Mouse (Mus musculus): ENCODE measurements around the gene Col5a3. TPM values are rescaled to one million over a fixed set of nuclear protein-coding genes. Genes with fewer than 3 reads are reported as not detected.

Col5a3 gene
- polyA plus RNA-seq, 1 experiment = 0.62 TPM

- H3K27me3 ChIP-seq (ENCODE audit: control insufficient read depth, insufficient read depth, low read length) = no peaks in the 10 kb centered on the region
- no peak overlapping the region for H3K27ac ChIP-seq (ENCODE audit: control insufficient read depth, insufficient read depth, low read depth, low read length)
- H3K36me3 ChIP-seq (ENCODE audit: control insufficient read depth, insufficient read depth, low read length) = no peaks in the 10 kb centered on the region
- TF ChIP-seq CTCF (IDR thresholded peaks at IDR 0.05; ENCODE audit: control insufficient read depth, insufficient read depth, insufficient replicate concordance, low read depth, low read length) (no peak), POLR2A (IDR thresholded peaks at IDR 0.05; ENCODE audit: control insufficient read depth, low read depth, low read length) (no peak)
- H3K4me3 ChIP-seq (ENCODE audit: control insufficient read depth, low read depth, low read length) = no peak overlapping the region
- peaks cover 6% of the 10 kb centered on the region for H3K4me1 ChIP-seq (ENCODE audit: control insufficient read depth, insufficient read depth, low read length)
These were observed 10.9 kb upstream of the Col5a3 start for GRCm38 (mm10) chr9:20825781-20826180.

- Histone ChIP-seq H3K4me1 (ENCODE audit: control insufficient read depth, insufficient read depth, low read length) (peaks cover 3% of the 10 kb centered on the region), H3K27me3 (ENCODE audit: control insufficient read depth, insufficient read depth, low read length) (no peaks in the 10 kb centered on the region), H3K36me3 (ENCODE audit: control insufficient read depth, insufficient read depth, low read length) (no peaks in the 10 kb centered on the region), H3K27ac (ENCODE audit: control insufficient read depth, insufficient read depth, low read depth, low read length) (no peak overlapping the region), H3K4me3 (ENCODE audit: control insufficient read depth, low read depth, low read length) (no peak overlapping the region)
- TF ChIP-seq POLR2A (IDR thresholded peaks at IDR 0.05; ENCODE audit: control insufficient read depth, low read depth, low read length) (no peak), CTCF (IDR thresholded peaks at IDR 0.05; ENCODE audit: control insufficient read depth, insufficient read depth, insufficient replicate concordance, low read depth, low read length) (no peak)
These were observed 8.0 kb upstream of the Col5a3 start for GRCm38 (mm10) chr9:20822821-20823220.

GRCm38 (mm10) chr9:20820001-20820400 lies 5.1 kb upstream of the Col5a3 start:
- H3K27ac ChIP-seq (ENCODE audit: control insufficient read depth, insufficient read depth, low read depth, low read length) = no peak overlapping the region
- no peaks in the 10 kb centered on the region for H3K36me3 ChIP-seq (ENCODE audit: control insufficient read depth, insufficient read depth, low read length)
- H3K27me3 ChIP-seq (ENCODE audit: control insufficient read depth, insufficient read depth, low read length) = no peaks in the 10 kb centered on the region

GRCm38 (mm10) chr9:20818236-20818635 lies 3.4 kb upstream of the Col5a3 start, which contains the start of gene Rdh8:
TSS of gene Rdh8 (plus strand) at chr9:20818503.
- Histone ChIP-seq H3K27ac (ENCODE audit: control insufficient read depth, insufficient read depth, low read depth, low read length) (no peak within 1 kb of the TSS), H3K36me3 (ENCODE audit: control insufficient read depth, insufficient read depth, low read length) (no peaks in the 10 kb centered on the region), H3K27me3 (ENCODE audit: control insufficient read depth, insufficient read depth, low read length) (no peaks in the 10 kb centered on the region), H3K4me3 (ENCODE audit: control insufficient read depth, low read depth, low read length) (no peak within 1 kb of the TSS), H3K4me1 (ENCODE audit: control insufficient read depth, insufficient read depth, low read length) (peaks cover 2% of the 10 kb centered on the region)
- TF ChIP-seq POLR2A (IDR thresholded peaks at IDR 0.05; ENCODE audit: control insufficient read depth, low read depth, low read length) = no peak
- TF ChIP-seq CTCF (IDR thresholded peaks at IDR 0.05; ENCODE audit: control insufficient read depth, insufficient read depth, insufficient replicate concordance, low read depth, low read length) = no peak

More at GRCm38 (mm10) chr9:20820001-20820400, 5.1 kb upstream of the Col5a3 start:
- peaks cover under 1% of the 10 kb centered on the region for H3K4me1 ChIP-seq (ENCODE audit: control insufficient read depth, insufficient read depth, low read length)
- TF ChIP-seq CTCF (IDR thresholded peaks at IDR 0.05; ENCODE audit: control insufficient read depth, insufficient read depth, insufficient replicate concordance, low read depth, low read length) (no peak), POLR2A (IDR thresholded peaks at IDR 0.05; ENCODE audit: control insufficient read depth, low read depth, low read length) (no peak)
- H3K4me3 ChIP-seq (ENCODE audit: control insufficient read depth, low read depth, low read length) = no peak overlapping the region

GRCm38 (mm10) chr9:20812537-20813271 lies 2.2 kb downstream of the Col5a3 start:
- no peak for TF ChIP-seq POLR2A (IDR thresholded peaks at IDR 0.05; ENCODE audit: control insufficient read depth, low read depth, low read length)
- no peak for TF ChIP-seq CTCF (IDR thresholded peaks at IDR 0.05; ENCODE audit: control insufficient read depth, insufficient read depth, insufficient replicate concordance, low read depth, low read length)
- H3K36me3 ChIP-seq (ENCODE audit: control insufficient read depth, insufficient read depth, low read length) = no peaks in the 10 kb centered on the region
- no peak overlapping the region for H3K4me3 ChIP-seq (ENCODE audit: control insufficient read depth, low read depth, low read length)
- H3K4me1 ChIP-seq (ENCODE audit: control insufficient read depth, insufficient read depth, low read length) = peaks cover 4% of the 10 kb centered on the region
- H3K27ac ChIP-seq (ENCODE audit: control insufficient read depth, insufficient read depth, low read depth, low read length) = no peak overlapping the region
- no peaks in the 10 kb centered on the region for H3K27me3 ChIP-seq (ENCODE audit: control insufficient read depth, insufficient read depth, low read length)

GRCm38 (mm10) chr9:20810773-20811172 lies 4.1 kb downstream of the Col5a3 start:
- H3K36me3 ChIP-seq (ENCODE audit: control insufficient read depth, insufficient read depth, low read length) = no peaks in the 10 kb centered on the region
- H3K4me3 ChIP-seq (ENCODE audit: control insufficient read depth, low read depth, low read length) = no peak overlapping the region
- peaks cover 4% of the 10 kb centered on the region for H3K4me1 ChIP-seq (ENCODE audit: control insufficient read depth, insufficient read depth, low read length)
- no peak for TF ChIP-seq POLR2A (IDR thresholded peaks at IDR 0.05; ENCODE audit: control insufficient read depth, low read depth, low read length)
- TF ChIP-seq CTCF (IDR thresholded peaks at IDR 0.05; ENCODE audit: control insufficient read depth, insufficient read depth, insufficient replicate concordance, low read depth, low read length) = no peak
- H3K27ac ChIP-seq (ENCODE audit: control insufficient read depth, insufficient read depth, low read depth, low read length) = no peak overlapping the region
- H3K27me3 ChIP-seq (ENCODE audit: control insufficient read depth, insufficient read depth, low read length) = no peaks in the 10 kb centered on the region

- Histone ChIP-seq H3K27ac (ENCODE audit: control insufficient read depth, insufficient read depth, low read depth, low read length) (no peak overlapping the region), H3K36me3 (ENCODE audit: control insufficient read depth, insufficient read depth, low read length) (no peaks in the 10 kb centered on the region), H3K4me3 (ENCODE audit: control insufficient read depth, low read depth, low read length) (no peak overlapping the region), H3K4me1 (ENCODE audit: control insufficient read depth, insufficient read depth, low read length) (peaks cover 4% of the 10 kb centered on the region), H3K27me3 (ENCODE audit: control insufficient read depth, insufficient read depth, low read length) (no peaks in the 10 kb centered on the region)
- TF ChIP-seq POLR2A (IDR thresholded peaks at IDR 0.05; ENCODE audit: control insufficient read depth, low read depth, low read length) = no peak
- TF ChIP-seq CTCF (IDR thresholded peaks at IDR 0.05; ENCODE audit: control insufficient read depth, insufficient read depth, insufficient replicate concordance, low read depth, low read length) = no peak
These were observed 4.6 kb downstream of the Col5a3 start for GRCm38 (mm10) chr9:20810271-20810670.
